Mouse (Mus musculus) kidney, adult 2 months (tissue): Measurements from ENCODE around the gene Serpine1.

Experiments
- CTCF ChIP-seq: fragments of 200-500 bp; conservative IDR thresholded peaks from 2 replicates; pipeline ENCODE4 v1.5.1; 2011; ENCODE audit warnings: low read depth, mild to moderate bottlenecking, control low read depth, low read length, moderate library complexity, mixed read lengths; ENCODE audit not compliant: insufficient read depth, insufficient read length
- POLR2A ChIP-seq: fragments of 200-500 bp; IDR thresholded peaks from one replicate; pipeline ENCODE4 v1.6.1; 2011; ENCODE audit warnings: low read depth, low read length, control low read depth

DNA sequence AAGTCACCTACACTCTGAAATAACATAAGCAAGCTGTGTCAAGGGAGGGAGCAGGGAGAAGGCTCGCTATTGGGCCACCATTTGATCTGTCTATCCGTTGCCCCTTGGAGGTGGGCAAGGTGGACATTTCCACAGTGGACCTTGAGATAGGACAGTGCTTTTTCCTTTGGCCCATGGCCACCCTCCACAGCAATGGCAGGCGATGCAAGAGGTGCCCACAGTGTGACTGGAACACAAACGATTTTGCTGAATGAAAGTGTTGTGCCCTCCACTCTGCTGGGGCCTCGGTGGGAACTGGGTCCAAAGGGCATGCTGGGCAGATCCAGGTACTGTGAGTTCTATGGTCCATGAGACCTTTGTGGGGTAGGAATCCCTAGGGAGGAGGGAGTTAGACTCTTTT, 9.5 kb downstream of the Serpine1 start:
- no peak for TF ChIP-seq POLR2A
- TF ChIP-seq CTCF: no peak
